In genomic region chr5:143663074-143663687, GRCm38 (mm10) we compare ENCODE assay signal across 18 mouse cellular contexts. TPM values are rescaled to one million over a fixed set of nuclear protein-coding genes. Genes with fewer than 3 reads are reported as not detected.
A peak's percentile ranks its signal among the peaks of the same experiment; 100 is the strongest.
DNase-seq lines count a peak whose midpoint lies in the region; ATAC-seq and TF ChIP-seq lines count a peak whose summit lies in the region.
"Had no signal": no experiment of that assay in that cellular context is flagged by ENCODE, and none has a peak within 500 bp of the region (broad histone marks: within the 10 kb centered on the region; RNA-seq: fewer than 3 reads in every experiment).

No protein-coding gene starts in this region.

- peaks cover 9% of the 10 kb centered on the region; the same call in 1 of the 2 replicates for H3K4me1 ChIP-seq in intestine, embryonic 15.5 days (replicated peaks)
- H3K4me1 ChIP-seq in intestine, postnatal 0 days (replicated peaks; ENCODE audit: control insufficient read depth, insufficient read depth, low read length) = no peaks in the 10 kb centered on the region; the same call in 1 of the 2 replicates
- H3K4me1 ChIP-seq in lung, embryonic 15.5 days = peaks cover 38% of the 10 kb centered on the region
- peaks cover 35% of the 10 kb centered on the region for H3K4me1 ChIP-seq in limb, embryonic 15.5 days
- 0 out of 2 replicates have a peak, but pooled peaks cover 3% of the 10 kb centered on the region for H3K4me1 ChIP-seq in hindbrain, embryonic 10.5 days (replicated peaks)
- H3K4me1 ChIP-seq: midbrain, embryonic 15.5 days had no signal

- no peak for ATAC-seq in intestine, embryonic 15.5 days
- no peak for ATAC-seq in intestine, postnatal 0 days
- peak; percentile 61; the same call in 1 of the 2 replicates for ATAC-seq in lung, embryonic 15.5 days (ENCODE audit: borderline replicate concordance, extremely low read depth, low FRiP score, low TSS enrichment)
- ATAC-seq in limb, embryonic 15.5 days (ENCODE audit: insufficient number of reproducible peaks, low FRiP score, low TSS enrichment, low read depth) = no peak
- ATAC-seq: activated CD4-positive, CD25-positive, alpha-beta regulatory T cell, adult 4 months; forebrain, postnatal 0 days; hindbrain, postnatal 0 days; midbrain, embryonic 15.5 days had no signal

- DNase-seq in gastrocnemius, adult 2 months = no peak
- DNase-seq in gastrocnemius, postnatal 10 days = no peak
- no peak for DNase-seq in lung, postnatal 4 days
- no peak for DNase-seq in hindbrain, embryonic 10.5 days (ENCODE audit: low spot score)
- DNase-seq: adrenal gland, postnatal 36 days; cerebellum, postnatal 10 days; embryo, embryonic 11 days; forebrain, postnatal 0 days; heart, postnatal 10 days had no signal

- no peak overlapping the region for H3K9ac ChIP-seq in intestine, embryonic 15.5 days
- no peak overlapping the region for H3K9ac ChIP-seq in intestine, postnatal 0 days (ENCODE audit: low read depth, low read length)
- H3K9ac ChIP-seq in lung, embryonic 15.5 days = no peak overlapping the region
- no peak overlapping the region for H3K9ac ChIP-seq in limb, embryonic 15.5 days
- H3K9ac ChIP-seq: forebrain, postnatal 0 days; liver, embryonic 14.5 days; midbrain, embryonic 15.5 days had no signal

- no peaks in the 10 kb centered on the region for H3K27me3 ChIP-seq in intestine, embryonic 15.5 days (replicated peaks)
- no peaks in the 10 kb centered on the region for H3K27me3 ChIP-seq in intestine, postnatal 0 days (replicated peaks; ENCODE audit: control insufficient read depth, insufficient read depth, low read length)
- H3K27me3 ChIP-seq in lung, embryonic 15.5 days = no peaks in the 10 kb centered on the region
- no peaks in the 10 kb centered on the region for H3K27me3 ChIP-seq in limb, embryonic 15.5 days
- no peaks in the 10 kb centered on the region for H3K27me3 ChIP-seq in hindbrain, embryonic 10.5 days (ENCODE audit: insufficient read depth, poor library complexity, severe bottlenecking)
- H3K27me3 ChIP-seq: midbrain, embryonic 15.5 days had no signal

- no peaks in the 10 kb centered on the region for H3K36me3 ChIP-seq in intestine, embryonic 15.5 days
- no peaks in the 10 kb centered on the region for H3K36me3 ChIP-seq in intestine, postnatal 0 days (ENCODE audit: control insufficient read depth, insufficient read depth)
- no peaks in the 10 kb centered on the region for H3K36me3 ChIP-seq in lung, embryonic 15.5 days
- H3K36me3 ChIP-seq in limb, embryonic 15.5 days = no peaks in the 10 kb centered on the region
- H3K36me3 ChIP-seq in hindbrain, embryonic 10.5 days = no peaks in the 10 kb centered on the region
- H3K36me3 ChIP-seq: midbrain, embryonic 15.5 days had no signal

- intact Hi-C loops in gastrocnemius, adult 2 months (cut with DNase I) = no loop called here

- no peak overlapping the region for H3K4me2 ChIP-seq in intestine, embryonic 15.5 days (replicated peaks)
- H3K4me2 ChIP-seq in intestine, postnatal 0 days (replicated peaks; ENCODE audit: low read depth) = no peak overlapping the region
- H3K4me2 ChIP-seq in lung, embryonic 15.5 days = no peak overlapping the region
- H3K4me2 ChIP-seq in limb, embryonic 15.5 days = no peak overlapping the region
- H3K4me2 ChIP-seq: midbrain, embryonic 15.5 days had no signal

- H3K4me3 ChIP-seq in gastrocnemius, adult 2 months = no peak overlapping the region
- no peak overlapping the region for H3K4me3 ChIP-seq in intestine, embryonic 15.5 days (replicated peaks)
- H3K4me3 ChIP-seq in intestine, postnatal 0 days (ENCODE audit: low read depth, low read length) = no peak overlapping the region
- no peak overlapping the region for H3K4me3 ChIP-seq in lung, embryonic 15.5 days
- H3K4me3 ChIP-seq in limb, embryonic 15.5 days = no peak overlapping the region
- no peak overlapping the region for H3K4me3 ChIP-seq in hindbrain, embryonic 10.5 days
- H3K4me3 ChIP-seq: layer of hippocampus, adult 2 months; midbrain, embryonic 15.5 days had no signal

- peak overlapping the region; percentile 29; the same call in 1 of the 2 replicates for H3K27ac ChIP-seq in gastrocnemius, adult 2 months
- H3K27ac ChIP-seq in intestine, embryonic 15.5 days = 0 out of 2 replicates have a peak overlapping the region, but pooled peaks have one; percentile 0
- H3K27ac ChIP-seq in intestine, postnatal 0 days (ENCODE audit: low read depth, low read length) = no peak overlapping the region
- H3K27ac ChIP-seq in lung, embryonic 15.5 days = peak overlapping the region; percentile 68
- peak overlapping the region; percentile 65 for H3K27ac ChIP-seq in limb, embryonic 15.5 days
- no peak overlapping the region for H3K27ac ChIP-seq in hindbrain, embryonic 10.5 days
- H3K27ac ChIP-seq: hindbrain, postnatal 0 days; layer of hippocampus, adult 2 months; liver, embryonic 14.5 days; midbrain, embryonic 15.5 days had no signal

- no peak for TF ChIP-seq CTCF in gastrocnemius, adult 2 months (IDR thresholded peaks at IDR 0.05)
- no peak for TF ChIP-seq CTCF in intestine, postnatal 0 days (IDR thresholded peaks at IDR 0.05; ENCODE audit: low read depth)

- no peaks in the 10 kb centered on the region for H3K9me3 ChIP-seq in intestine, embryonic 15.5 days
- no peaks in the 10 kb centered on the region for H3K9me3 ChIP-seq in intestine, postnatal 0 days (ENCODE audit: control insufficient read depth)
- no peaks in the 10 kb centered on the region for H3K9me3 ChIP-seq in lung, embryonic 15.5 days
- H3K9me3 ChIP-seq in limb, embryonic 15.5 days = no peaks in the 10 kb centered on the region
- no peaks in the 10 kb centered on the region for H3K9me3 ChIP-seq in hindbrain, embryonic 10.5 days
- H3K9me3 ChIP-seq: midbrain, embryonic 15.5 days had no signal

- 64% methylated on average over 7 of the region's 7 CpGs for WGBS in intestine, embryonic 15.5 days
- 71% methylated on average over 7 of the region's 7 CpGs for WGBS in intestine, postnatal 0 days
- 48% methylated on average over 7 of the region's 7 CpGs for WGBS in lung, embryonic 15.5 days
- WGBS in limb, embryonic 15.5 days = 72% methylated on average over 7 of the region's 7 CpGs
- WGBS in hindbrain, embryonic 10.5 days = 89% methylated on average over 7 of the region's 7 CpGs

RNA-seq across cellular contexts. Expression of gene Cyth3, which starts 40.9 kb away (rescaled TPM):
- total RNA-seq in gastrocnemius, adult 2 months (2021) = 10 to 100 TPM; 10.7 to 15.8 TPM
- 10 to 100 TPM; 39.9 to 51.8 TPM for total RNA-seq in gastrocnemius, postnatal 10 days (2021)
- 43.7 and 44.3 TPM in 2 replicates for polyA plus RNA-seq in intestine, embryonic 15.5 days (2015; fragmentation: Nextera tagmentation; extraction: Ambion mirVana)
- 21.1 and 22.6 TPM in 2 replicates for polyA plus RNA-seq in intestine, postnatal 0 days (2015; fragmentation: Nextera tagmentation; extraction: Ambion mirVana)
- 49.8 and 57.2 TPM in 2 replicates for polyA plus RNA-seq in lung, embryonic 15.5 days (2015; fragmentation: Nextera tagmentation; extraction: Ambion mirVana)
- 78.0 and 78.5 TPM in 2 replicates for polyA plus RNA-seq in limb, embryonic 15.5 days (2015; fragmentation: Nextera tagmentation; extraction: Ambion mirVana)
- 33.6 and 36.4 TPM in 2 replicates for polyA plus RNA-seq in hindbrain, embryonic 10.5 days (2016; fragmentation: Nextera tagmentation; extraction: Ambion mirVana)

Comparison
In these comparisons a context has a peak if more than half of its experiments do, and no peak if none do; other contexts are left out.
1. H3K27ac ChIP-seq: peak in gastrocnemius, adult 2 months (single experiment), intestine, embryonic 15.5 days (single experiment), lung, embryonic 15.5 days (single experiment) and limb, embryonic 15.5 days (single experiment); none in intestine, postnatal 0 days (single experiment) and hindbrain, embryonic 10.5 days (single experiment).